Mouse (Mus musculus) monocyte, adult 2 months (primary cell): ENCODE results near the gene Fzd7.

Source experiments
- DNase-seq, 2 experiments: peaks; one replicate each; pipeline ENCODE4 v3.0.0; 2022; ENCODE audit warnings: low spot score in 2 of 2, low read depth in 1 of 2

The Fzd7 gene

GRCm38 (mm10) chr1:59470766-59471165, 11.5 kb upstream of the Fzd7 start:
- DNase-seq = no peak

- DNase-seq = no peak
These were observed 9.7 kb upstream of the Fzd7 start for GRCm38 (mm10) chr1:59472368-59473180.

GRCm38 (mm10) chr1:59473181-59473555, 9.1 kb upstream of the Fzd7 start:
- DNase-seq = no peak

- no peak for DNase-seq
These were observed 6.6 kb upstream of the Fzd7 start for GRCm38 (mm10) chr1:59475618-59476017.

- no peak for DNase-seq
These were observed 3.3 kb upstream of the Fzd7 start for GRCm38 (mm10) chr1:59478911-59479310.

- no peak for DNase-seq
These were observed 1.3 kb upstream of the Fzd7 start for GRCm38 (mm10) chr1:59480821-59481455.

GRCm38 (mm10) chr1:59481456-59482291, 550 bp upstream of the Fzd7 start:
- DNase-seq = peak; percentile 81 to 84

GRCm38 (mm10) chr1:59482696-59483520, 684 bp downstream of the Fzd7 start:
- peak in 1 of 2 experiments; percentile 10 for DNase-seq

- DNase-seq = peak in 1 of 2 experiments; percentile 15
These were observed 1.5 kb downstream of the Fzd7 start for GRCm38 (mm10) chr1:59483521-59484245.

- DNase-seq = no peak
These were observed 2.1 kb downstream of the Fzd7 start for GRCm38 (mm10) chr1:59484314-59484713.

GRCm38 (mm10) chr1:59484791-59485785, 2.9 kb downstream of the Fzd7 start:
- no peak for DNase-seq

- no peak for DNase-seq
These were observed 3.6 kb downstream of the Fzd7 start for GRCm38 (mm10) chr1:59485803-59486202.

GRCm38 (mm10) chr1:59487651-59488051, 5.4 kb downstream of the Fzd7 start:
- DNase-seq = no peak

GRCm38 (mm10) chr1:59488481-59488880, 6.3 kb downstream of the Fzd7 start:
- no peak for DNase-seq

GRCm38 (mm10) chr1:59488991-59489390, 6.8 kb downstream of the Fzd7 start:
- DNase-seq = no peak

- DNase-seq = no peak
These were observed 9.3 kb downstream of the Fzd7 start for GRCm38 (mm10) chr1:59491517-59491916.

GRCm38 (mm10) chr1:59492432-59492831, 10.2 kb downstream of the Fzd7 start:
- DNase-seq = no peak

- DNase-seq = no peak
These were observed 13.7 kb downstream of the Fzd7 start for GRCm38 (mm10) chr1:59495970-59496369.
